Mouse (Mus musculus): ENCODE measurements around the gene Olfr31.

Gene Olfr31

DNA sequence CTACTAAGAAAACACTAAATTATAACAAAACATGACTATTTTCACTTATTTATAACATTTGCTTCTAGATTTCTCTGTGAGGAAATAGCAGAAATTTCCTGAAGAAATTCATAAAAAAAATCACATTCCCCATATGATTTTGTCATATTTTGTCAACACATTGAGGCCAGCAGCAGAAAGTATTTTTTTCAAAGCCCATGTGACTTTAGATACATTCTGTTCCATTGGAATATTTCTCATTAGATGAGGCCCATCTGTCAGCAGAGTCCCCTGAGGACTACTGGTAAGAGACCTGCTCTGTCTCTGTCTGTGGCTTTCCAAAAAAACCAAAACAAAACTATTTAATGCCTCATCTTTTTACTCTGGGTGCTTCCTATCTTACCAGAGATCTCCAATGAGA lies at the start of gene Olfr31:
Olfr31 (plus strand) TSS at position 301 of the 400 bp plus-strand sequence.
- no peak for DNase-seq (ENCODE audit: low spot score in 2 of 2)

DNA sequence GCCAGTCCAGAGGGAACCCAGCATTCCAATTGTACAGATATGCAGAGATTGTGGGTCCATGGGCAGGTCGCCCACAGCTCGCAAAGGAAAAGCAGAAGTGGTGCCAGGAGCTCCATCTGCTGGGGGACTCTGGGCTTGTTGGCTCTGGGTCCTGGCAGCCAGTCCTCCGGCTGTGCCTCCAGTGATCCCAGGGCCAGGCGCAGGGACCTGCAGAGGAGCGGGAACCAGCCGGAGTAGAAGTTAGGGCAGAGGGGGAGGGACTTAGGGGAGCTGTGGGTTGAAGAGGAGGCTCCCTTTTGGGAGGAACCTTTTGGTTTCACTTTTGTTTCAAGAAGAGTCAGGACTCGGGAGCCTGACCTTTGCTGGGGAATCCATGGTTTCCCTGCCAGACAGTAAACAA lies 28.2 kb upstream of the Olfr31 start:
- peak in 1 of 2 experiments; percentile 12 for DNase-seq (ENCODE audit: low spot score in 2 of 2)

DNA sequence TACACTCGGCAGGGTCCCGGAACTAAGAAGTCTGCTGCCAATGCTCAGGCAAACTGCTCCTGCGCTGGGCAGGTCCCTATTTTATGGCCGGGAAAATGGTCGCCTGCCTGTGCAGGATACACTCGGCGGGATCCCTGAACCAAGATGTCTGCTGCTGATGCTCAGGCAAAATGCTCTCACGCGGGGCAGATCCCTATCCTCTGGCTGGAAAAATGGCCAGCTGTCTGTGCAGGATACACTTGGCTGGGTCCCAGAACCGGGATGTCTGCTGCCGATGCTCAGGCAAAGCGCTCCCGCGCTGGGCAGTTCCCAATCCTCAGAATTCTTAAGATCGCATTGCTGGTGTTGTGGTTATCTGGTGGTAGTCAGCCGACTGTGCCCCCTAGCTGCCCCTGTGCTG lies 13.7 kb upstream of the Olfr31 start:
- DNase-seq (ENCODE audit: low spot score in 2 of 2): no peak

DNA sequence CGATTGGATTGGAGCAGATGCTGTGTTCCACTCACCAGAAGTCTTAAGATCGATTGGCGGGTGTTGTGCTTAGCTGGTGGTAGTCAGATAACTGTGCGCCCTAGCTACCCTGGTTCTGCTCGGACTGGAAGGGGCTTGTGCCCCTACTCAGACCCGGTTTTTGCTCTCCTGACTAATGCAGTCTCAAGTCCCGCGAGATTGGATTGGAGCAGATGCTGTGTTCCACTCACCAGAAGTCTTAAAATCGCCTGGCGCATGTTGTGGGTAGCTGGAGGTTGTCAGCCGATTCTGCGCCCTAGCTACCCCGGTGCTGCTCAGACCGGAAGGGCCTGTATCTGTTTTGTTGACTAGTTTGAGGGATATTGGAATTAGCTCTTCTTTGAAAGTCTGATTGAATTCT lies 13.2 kb upstream of the Olfr31 start:
- DNase-seq (ENCODE audit: low spot score in 2 of 2): no peak

DNA sequence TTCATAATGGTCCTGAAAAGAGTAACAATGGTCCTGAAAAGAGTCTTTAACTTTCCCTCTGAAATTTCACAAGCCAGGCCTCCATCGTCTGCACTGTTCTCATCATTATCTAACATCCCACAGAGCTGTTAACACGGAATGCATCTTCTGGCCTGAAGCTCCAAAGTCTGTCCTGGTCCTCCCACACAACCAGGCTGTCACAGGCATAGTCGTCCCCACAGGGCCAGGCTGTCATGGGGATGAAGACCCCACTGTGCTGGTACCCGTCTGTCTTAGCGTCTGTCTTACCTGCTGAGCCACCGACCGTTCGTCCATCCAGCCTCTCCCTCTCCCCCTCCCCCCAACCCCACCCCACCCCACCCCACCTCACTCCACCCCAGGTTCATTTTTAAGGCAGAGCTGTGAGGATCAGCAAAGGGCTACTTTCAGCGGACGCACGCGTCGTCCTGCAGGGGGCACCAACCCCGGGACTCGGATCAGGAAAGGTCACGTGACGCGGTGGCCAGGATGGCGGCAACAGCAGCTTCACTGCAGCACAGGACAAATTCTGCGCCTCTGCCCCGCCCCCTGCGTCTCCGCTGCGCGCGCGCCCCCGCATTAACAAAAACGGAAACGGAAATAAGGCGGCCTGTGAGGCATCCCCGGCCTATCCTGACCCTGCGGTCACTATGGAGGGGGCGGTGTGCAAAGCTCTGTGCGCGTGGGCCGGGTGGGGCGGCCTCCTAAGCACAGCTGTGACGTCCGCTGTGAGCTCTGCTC lies 22.7 kb downstream of the Olfr31 start:
- peak; percentile 84 to 91 for DNase-seq (ENCODE audit: low spot score in 2 of 2)

DNA sequence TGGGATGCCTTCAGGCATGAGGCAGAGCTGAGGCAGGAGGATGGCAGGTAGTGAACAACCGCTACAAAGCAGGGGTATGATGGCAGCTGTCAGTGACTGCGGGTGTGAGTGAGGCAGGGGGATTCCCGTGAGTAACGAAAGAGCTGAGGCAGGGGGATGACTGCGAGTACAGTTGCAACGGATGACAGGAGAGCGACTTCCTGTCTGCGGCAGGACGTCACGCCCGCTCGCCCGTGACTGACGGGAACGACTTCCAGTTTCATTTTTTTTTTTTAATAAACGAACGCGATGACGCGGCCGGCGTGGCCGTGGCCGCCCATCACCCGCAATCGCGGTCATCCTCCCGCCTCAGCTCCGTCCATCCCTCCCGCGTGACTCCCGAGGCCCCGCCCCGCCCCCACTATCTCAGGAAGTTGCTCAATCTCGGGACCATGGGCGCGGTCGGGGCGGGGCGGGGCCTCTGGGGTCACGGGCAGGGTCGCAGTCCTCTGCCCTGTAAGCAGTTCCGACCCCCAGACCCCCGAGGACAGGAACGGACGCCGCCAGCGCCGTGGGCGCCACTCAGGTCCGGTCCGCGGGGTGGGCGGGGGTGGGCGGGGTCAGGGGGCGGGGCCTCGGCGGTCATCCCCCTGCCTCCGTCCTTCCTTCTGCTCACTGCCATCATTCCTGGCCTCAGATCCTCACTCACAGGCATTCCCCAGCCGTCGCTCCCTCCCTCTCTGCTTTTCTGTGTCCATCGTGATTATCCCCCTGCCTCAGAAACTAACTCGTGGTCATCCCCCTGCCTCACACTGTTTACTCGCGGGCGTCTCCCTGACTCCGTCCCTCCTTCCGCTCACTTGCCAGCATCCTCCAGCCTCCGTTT lies 23.6 kb downstream of the Olfr31 start, which contains the start of gene Il3ra:
Il3ra (plus strand) TSS at position 328 of the 865 bp plus-strand sequence.
- peak; percentile 59 to 66 for DNase-seq (ENCODE audit: low spot score in 2 of 2)

DNA sequence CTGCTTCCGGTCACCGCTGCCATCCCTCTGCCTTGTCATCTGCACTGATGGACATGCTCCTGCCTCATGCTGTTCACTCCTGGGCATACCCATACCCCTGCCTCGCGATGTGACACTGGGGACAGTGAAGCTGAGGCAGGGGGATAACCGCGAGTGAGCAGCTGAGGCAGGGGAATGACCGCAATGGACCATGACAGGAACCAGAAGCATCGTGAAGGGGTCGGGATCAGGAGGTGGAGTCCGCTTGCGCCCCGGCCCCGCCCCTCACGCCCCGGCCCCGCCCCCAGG lies 24.1 kb downstream of the Olfr31 start:
- DNase-seq (ENCODE audit: low spot score in 2 of 2): no peak

DNA sequence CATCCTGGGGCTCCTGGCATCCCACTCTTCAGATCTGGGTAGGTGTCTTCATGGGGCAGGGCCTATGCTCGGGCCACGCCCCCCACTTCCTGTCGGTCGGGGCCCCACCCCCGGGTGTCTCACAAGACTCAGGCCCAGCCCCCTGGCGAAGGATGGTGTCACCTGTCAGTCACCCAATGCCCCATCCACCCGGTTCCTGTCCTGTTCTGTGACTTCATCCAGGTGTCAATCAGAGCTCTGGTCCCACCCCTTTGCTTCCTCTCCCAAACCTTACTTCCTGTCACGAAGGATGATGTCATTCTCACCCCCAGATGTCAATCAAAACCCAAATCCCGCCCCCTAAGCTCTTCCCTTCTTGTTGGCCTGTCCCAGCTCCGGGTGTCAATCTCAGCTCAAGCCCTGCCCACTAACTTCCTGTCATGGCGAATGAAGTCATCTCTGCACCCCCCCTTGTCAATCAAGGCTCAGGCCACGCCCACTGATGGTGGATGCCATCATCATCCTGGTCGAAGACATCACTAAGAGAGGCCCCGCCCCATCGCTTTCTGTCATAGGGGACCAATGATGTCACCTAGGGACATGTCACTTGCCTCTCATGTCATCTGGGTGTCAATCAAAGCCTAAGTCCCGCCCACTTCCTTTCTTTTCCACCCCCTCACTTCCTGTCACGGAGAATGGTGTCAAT lies 24.7 kb downstream of the Olfr31 start:
- DNase-seq (ENCODE audit: low spot score in 2 of 2): no peak

DNA sequence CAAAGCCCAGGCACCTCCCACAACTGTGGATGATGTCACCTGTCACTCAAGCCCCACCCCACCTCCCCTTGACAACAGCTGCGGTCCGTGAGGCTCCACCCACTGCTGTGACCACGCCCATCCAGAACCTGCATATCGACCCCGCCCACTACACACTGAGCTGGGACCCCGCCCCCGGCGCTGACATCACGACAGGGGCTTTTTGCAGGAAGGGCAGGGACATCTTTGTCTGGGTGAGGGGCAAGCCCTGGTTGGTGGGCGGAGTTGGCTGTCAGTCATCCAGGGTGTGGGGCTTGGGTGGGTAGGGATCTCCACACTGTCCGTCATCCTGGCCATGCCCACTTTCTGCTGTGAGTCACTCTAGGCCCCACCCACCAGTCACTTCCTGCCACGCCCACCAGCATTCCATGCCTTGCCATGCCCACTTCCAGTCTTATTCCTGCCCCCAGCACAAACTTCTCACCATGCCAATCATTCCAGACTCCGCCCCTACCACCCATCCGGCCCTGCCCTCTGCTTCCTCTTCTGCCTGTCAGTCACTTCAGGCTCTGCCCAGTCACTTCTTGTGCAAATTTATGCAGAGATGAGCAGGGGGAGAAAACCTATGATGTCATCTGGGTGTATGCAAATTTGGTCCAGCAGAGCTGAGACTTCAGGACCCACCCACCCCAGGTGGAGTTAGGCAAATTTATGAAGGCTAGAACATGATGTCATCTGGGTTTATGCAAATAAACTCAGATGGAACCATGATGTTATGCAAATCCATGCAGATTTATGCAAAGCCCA lies 25.4 kb downstream of the Olfr31 start:
- DNase-seq (ENCODE audit: low spot score in 2 of 2): no peak

DNA sequence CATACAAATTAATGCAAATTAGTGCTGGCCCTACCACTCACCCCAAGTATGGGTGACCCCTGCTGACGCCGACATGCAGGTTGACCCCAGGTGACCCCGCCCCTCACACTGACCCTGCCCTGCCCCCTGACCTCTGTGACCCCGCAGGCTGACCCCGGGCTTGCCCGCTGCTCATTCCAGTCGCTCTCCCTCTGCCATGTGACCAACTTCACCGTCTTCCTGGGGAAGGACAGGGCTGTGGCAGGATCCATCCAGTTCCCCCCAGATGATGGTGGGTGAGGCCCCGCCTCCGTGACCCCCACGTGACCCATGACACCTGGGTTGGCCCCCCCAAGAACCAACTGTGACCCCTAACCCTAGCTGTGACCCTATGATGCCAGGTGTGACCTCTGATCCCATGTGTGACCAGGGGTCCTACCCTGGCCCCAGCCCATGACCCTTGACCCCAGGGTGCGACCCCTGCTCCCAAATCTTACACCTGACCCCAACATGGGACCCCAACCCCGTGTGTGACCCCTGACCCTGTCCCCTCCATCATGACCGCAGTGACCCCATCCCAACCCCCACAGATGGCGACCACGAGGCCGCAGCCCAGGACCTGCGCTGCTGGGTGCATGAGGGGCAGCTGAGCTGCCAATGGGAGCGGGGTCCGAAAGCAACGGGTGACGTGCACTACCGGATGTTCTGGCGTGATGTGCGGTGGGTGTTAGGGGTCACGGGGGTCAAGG lies 26.2 kb downstream of the Olfr31 start:
- DNase-seq (ENCODE audit: low spot score in 2 of 2): no peak

DNA sequence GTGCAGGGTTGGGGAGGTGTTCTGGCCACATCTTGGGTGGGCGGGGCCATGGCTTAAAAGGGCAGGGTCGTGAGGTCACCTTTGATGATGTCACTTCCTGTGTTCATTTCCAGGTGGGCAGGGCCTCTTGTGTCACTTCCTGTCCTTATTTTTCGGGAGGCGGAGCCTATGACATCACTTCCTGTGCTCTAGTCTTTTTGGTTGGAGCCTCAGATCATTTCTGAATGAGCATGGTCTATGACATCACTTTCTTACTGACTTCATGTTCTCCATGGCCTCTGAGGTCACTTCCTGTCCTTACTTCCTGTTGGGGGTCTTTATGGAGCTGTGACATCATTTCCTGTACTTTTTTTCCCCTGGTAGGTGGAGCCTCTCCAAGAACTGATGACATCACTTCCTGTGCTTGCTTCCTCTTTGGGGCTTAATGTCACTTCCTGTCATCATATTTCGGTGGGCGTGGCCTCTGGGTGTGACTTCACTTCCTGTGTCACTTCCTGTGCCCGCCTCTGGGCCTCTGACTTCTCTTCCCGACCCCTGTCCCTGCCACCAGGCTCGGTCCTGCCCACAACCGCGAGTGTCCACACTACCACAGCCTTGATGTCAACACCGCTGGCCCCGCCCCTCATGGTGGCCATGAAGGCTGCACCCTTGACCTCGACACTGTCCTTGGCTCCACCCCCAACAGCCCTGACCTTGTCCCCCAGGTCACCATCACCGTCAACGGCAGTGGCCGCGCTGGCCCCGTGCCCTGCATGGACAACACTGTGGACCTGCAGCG lies 27.0 kb downstream of the Olfr31 start:
- no peak for DNase-seq (ENCODE audit: low spot score in 2 of 2)

DNA sequence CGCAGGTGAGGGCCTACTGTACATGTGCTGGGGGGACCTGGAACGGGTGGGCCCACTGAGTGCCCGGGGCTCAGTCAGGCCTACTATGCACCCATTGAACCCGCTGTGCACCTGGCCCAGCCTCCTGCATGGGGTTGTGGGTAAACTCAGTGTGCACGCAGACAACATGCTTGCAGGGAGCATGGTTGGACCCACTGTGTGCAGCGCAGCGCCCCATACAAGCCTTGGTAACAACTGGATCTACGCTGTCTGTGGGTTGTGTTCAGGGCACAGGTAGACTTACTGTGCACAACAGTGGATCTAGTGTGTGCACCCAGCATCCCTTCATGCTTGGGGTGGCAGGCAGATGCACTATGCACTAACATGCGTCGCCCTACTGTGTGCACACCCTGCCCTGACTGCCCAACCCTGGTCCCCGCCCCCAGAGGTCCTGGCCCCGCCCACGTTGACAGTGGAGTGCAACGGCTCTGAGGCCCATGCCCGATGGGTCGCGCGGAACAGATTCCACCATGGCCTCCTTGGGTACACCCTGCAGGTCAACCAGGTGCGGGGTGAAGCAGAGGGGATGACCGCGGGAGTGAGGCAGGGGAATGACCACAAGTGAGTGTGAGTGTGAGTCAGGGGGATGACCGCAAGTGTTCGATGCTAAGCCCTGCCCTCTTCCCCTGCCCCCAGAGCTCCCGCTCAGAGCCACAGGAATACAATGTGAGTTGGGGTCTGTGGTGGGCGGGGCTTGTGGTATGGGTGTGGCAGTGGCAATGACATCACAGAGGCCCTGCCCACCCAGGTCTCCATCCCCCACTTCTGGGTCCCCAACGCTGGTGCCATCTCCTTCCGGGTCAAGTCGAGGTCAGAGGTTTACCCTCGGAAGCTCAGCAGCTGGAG lies 27.9 kb downstream of the Olfr31 start:
- no peak for DNase-seq (ENCODE audit: low spot score in 2 of 2)

DNA sequence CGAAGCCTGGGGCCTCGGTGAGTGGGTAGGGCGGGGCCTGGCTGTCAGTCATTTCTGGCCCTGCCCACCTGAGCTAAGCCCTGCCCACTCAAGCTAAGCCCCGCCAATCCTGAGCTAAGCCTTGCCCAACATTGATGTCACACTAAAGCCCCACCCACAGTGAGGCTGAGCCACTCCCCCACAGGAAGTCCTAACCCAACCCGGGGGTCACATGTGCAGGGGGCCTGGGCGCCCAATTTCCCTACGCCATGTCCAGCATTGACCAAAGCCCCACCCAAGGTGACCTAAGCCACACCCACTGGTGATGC lies 28.5 kb downstream of the Olfr31 start:
- no peak for DNase-seq (ENCODE audit: low spot score in 2 of 2)

DNA sequence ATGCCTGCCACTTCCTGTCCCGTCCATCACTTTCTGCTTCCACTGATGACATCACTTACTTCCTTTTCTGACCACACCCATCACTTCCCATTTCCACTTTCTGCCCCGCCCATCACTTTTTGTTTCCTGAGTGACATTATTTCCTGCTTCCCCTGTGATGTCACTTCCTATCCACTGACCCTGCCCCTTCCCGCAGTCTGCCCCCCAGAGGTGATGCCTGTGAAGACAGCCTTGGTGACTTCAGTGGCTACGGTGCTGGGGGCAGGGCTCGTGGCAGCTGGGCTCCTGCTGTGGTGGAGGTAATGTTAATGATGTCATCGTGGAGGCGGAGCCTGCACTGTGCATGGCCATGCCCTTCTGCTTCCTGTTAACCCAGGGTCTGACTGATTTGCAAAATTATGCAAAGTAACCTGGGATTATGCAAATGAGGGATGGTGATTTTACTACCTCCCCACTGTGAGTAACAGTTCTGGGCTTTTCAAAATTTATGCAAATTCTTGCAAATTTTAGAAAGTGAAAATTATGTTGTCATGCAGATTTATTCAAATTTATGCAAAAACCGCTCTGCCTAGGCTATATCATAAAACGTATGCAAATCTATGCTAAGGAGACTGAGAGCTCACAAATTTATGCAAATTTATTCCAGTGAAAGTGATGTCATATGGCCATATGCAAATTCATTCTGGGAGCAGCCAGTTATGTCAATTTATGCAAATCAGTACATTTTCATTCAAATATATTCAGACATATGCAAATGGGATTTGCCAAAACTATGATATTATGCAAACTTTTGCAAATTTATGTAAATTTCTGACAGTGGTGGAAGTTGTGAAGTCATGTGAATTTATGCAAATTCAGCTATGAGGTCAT lies 29.3 kb downstream of the Olfr31 start:
- DNase-seq (ENCODE audit: low spot score in 2 of 2): no peak

DNA sequence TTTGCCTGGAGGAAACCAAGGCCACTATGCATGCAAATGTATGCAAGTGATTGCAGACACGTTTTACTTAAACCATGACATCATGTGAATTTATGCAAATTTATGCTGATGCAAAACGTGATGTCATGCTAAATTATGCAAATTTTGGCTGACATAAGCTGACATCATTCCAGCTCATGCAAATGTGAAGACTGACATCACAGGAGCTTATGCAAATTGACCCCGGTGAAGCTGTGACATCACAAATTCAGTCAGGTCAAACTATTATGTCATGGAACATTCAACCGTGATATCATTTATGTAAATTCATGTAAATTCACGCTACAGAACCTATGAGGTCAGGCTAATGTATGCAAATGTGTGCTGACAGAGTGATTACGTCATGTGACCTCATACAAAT lies 30.0 kb downstream of the Olfr31 start:
- no peak for DNase-seq (ENCODE audit: low spot score in 2 of 2)

DNA sequence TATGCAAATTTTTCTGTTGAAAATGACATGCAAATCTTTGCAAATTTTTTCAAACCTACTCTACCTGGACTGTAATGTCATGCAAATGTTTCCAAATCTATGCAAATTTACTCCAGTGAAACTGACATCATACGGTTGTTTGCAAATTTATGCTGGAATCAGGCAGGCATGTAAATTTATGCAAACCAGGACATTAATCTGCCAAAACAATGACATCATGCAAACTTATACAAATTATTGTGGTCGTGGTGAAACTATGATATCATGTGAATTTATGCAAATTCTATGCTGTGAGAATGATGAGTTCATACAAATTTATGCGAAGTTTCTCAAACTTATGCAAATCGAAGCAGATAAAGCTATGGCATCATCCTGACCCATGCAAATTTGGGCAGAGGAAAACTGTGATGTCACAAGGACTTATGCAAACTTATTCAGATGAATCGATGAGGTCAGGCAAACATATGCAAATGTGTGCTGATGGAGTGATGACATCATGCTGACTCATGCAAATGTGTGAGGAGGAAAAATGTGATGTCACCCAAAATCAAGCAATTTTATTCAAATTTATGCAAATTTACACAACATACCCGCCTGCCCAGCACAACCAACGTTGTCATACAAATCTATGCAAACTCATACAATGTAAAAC lies 30.6 kb downstream of the Olfr31 start:
- DNase-seq (ENCODE audit: low spot score in 2 of 2): no peak

DNA sequence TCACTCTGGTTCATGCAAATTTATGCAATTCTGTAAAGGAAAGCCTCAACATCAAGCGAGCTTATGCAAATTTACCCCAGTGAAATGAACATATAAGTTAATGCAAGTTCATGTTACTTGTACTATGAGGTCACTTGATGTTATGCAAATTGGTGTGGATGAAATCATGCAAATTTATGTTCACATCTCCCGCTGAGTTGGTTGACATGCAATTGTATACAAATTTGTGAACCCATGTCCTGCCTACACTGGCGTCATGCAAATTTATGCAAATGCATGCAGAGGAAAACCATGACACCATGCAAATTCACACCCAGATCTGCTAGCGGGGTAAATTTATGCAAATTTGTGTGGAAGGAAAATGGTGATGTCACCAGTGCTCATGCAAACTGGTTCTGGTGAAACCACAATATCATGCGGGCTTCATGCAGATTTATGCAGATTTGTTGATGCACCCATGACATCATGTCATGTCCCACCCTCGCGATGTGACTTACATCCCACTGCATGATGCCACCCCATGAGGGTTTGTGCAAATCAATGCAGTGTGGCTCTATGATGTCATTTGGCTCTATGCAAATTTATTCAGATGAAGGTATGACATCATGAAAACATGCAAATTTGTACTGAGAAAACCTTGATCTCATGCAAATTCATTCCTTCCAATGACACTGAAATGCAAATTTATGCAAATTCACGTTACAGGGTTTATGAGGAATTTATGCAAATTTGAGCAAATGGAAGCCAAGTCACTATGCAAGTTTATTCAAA lies 31.3 kb downstream of the Olfr31 start:
- no peak for DNase-seq (ENCODE audit: low spot score in 2 of 2)

Data from urinary bladder, postnatal 36 days (tissue).